Mouse (Mus musculus): ENCODE measurements around the gene Smr3a. TPM values are rescaled to one million over a fixed set of nuclear protein-coding genes. Genes with fewer than 3 reads are reported as not detected.

The Smr3a gene
- not detected for total RNA-seq (2021)
- long read RNA-seq, experiment 1 = 0 reads
- long read RNA-seq, experiment 2 = 0 reads

DNA sequence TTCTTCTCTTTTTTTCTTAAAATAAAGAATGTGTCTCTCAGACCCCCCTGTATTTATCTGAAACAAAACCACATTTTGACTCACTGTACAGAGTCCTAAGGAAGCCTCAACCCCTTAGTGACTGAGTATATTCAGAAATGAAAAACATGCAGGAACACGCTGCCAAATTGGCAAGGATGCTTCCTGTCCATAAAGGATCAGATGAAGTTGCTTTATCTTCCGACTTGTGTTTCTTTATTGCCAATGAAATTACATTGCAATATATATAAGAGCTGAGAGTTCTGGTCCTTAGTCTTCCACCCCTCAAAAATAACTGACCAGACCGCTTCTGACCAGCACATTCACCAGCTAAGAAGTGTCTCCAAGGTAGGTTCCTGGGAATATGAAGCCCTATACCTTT, at the start of gene Smr3a:
TSS of gene Smr3a (plus strand) at position 301 of the 400 bp plus-strand sequence.
- no peak for DNase-seq (ENCODE audit: low spot score in 2 of 2)

DNA sequence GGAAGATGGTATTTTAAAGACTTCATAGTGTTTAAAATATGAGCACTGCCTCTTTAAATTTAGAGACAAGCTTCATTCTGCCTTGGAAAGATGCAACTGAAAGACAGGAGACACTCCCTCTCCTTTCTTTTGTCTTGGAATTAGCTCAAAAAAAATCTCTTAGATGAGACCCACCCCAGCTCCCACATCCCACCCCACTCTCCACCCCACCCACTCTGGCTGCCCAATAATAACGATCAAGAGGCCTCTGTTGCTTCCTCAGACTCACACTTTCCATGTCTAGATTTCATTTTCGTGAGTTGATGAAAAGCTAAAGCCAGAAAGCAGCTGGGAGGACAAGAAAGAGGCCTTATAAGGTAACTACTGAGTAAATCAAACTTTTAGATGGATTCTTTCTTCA, 33.1 kb upstream of the Smr3a start, which contains the start of the genes 2310003L06Rik and Gm28434:
TSS of gene 2310003L06Rik (plus strand) at position 259 of the 400 bp plus-strand sequence.
TSS of gene Gm28434 (plus strand) at position 317 of the 400 bp plus-strand sequence.
- no peak for DNase-seq (ENCODE audit: low spot score in 2 of 2)

DNA sequence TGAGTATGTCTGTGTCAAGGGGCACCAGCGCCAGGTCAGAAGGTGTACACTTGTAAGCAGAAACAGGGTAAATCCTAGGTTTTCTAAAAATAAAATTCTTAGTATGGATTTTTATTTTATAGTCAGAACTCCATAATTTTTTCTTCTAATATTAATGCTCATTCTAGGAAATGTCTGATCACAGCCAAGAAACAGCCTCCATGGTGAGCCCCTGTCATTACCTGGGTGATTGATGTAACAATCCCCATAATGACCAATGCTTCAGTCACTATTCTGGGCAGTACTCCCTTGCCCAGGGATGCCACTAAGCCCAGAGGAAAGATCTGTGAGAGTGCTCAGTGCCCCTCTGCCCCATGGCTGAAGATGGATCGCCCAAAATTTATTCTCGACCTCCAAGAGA, 23.2 kb upstream of the Smr3a start, which contains the start of gene Cabs1:
TSS of gene Cabs1 (plus strand) at position 301 of the 400 bp plus-strand sequence.
- no peak for DNase-seq (ENCODE audit: low spot score in 2 of 2)

DNA sequence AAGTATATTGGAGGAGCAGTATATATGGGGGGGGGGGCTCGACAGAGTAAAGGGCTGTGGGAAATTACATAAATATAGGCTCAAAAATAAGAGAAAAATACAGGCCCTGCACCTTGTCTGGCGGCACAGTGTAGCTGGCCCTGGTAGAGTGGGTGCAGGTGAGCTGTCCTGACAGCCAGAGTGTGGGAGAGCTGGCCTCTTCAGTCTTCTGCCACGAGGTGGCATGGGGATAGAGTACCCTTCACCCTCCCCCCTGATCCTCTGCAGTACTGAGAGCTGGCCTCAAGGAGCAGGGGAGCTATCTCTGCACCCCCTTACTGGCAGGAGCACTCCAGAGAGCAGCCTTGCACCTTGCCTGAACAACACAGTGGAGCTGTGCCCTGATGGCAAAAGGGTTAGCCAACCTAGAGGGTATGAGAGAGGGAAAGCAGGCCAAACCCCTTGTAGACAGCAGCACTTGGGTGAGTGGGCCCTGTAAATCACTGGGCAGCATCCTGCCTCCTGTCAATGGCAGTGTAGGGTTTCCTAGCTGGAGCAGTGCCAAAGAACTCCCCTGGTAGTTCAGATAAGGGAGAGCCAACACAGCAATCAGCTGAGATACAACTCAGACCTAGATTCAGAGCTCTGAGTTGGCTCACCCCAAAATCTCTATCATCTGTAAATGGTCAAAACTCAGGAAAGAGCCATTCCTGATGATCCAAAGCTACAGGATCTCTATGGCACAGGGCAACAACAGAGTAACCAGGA, 19.7 kb upstream of the Smr3a start:
- no peak for DNase-seq (ENCODE audit: low spot score in 2 of 2)

DNA sequence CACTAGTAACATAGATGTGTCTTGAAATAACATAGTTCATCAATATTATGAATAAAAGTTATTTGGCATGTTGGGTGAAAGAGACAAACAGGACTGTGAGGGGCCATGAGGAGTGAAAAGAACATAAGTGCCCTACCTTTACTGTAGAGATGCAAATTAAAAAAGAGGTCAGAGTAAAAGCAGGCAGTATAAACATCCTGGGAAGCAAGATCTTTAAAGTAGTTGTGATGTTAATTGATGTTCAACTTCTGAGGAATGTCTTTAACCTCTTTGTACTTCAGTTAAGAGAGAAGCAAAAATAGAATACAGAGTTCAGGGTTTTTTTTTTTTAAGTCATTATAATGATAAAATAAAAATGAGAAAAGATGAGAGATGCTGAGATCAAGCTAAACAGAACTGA, 2.9 kb downstream of the Smr3a start:
- no peak for DNase-seq (ENCODE audit: low spot score in 2 of 2)

Other genes starting within 250 kb of the Smr3a start
- gene Csn1s2a, start 228.0 kb upstream of the Smr3a start, total RNA-seq (2021) = not detected
- not detected for gene Csn1s2b, start 194.5 kb upstream of the Smr3a start, total RNA-seq (2021)
- not detected for gene Prr27, start 176.9 kb upstream of the Smr3a start, total RNA-seq (2021)
- gene Odam, start 117.5 kb upstream of the Smr3a start, total RNA-seq (2021) = not detected
- gene Csn3, start 77.0 kb upstream of the Smr3a start, total RNA-seq (2021) = not detected
- not detected for gene 2310003L06Rik, start 33.1 kb upstream of the Smr3a start, total RNA-seq (2021)
- not detected for gene Gm28434, start 33.0 kb upstream of the Smr3a start, total RNA-seq (2021)
- not detected for gene Cabs1, start 23.1 kb upstream of the Smr3a start, total RNA-seq (2021)
- gene Smr2, start 84.0 kb downstream of the Smr3a start, total RNA-seq (2021) = not detected
- not detected for gene Gm11116, start 109.0 kb downstream of the Smr3a start, total RNA-seq (2021)
- not detected for gene Gm11115, start 151.6 kb downstream of the Smr3a start, total RNA-seq (2021)